Mouse (Mus musculus) c-Kit-positive CD71-positive TER-119-negative erythroid progenitor cells, embryonic 14.5 days (primary cell): ENCODE measurements at regions not wholly inside any gene's neighbourhood (a gene's known extent, or its start where the extent isn't known, plus 50 kb on each side); places are given as distances from the start of the nearest gene placed in this dataset.

Experiments used
- DNase-seq: peaks from one replicate; pipeline ENCODE4 v3.0.0-alpha.2; 2013; ENCODE audit warnings: low read depth

DNA sequence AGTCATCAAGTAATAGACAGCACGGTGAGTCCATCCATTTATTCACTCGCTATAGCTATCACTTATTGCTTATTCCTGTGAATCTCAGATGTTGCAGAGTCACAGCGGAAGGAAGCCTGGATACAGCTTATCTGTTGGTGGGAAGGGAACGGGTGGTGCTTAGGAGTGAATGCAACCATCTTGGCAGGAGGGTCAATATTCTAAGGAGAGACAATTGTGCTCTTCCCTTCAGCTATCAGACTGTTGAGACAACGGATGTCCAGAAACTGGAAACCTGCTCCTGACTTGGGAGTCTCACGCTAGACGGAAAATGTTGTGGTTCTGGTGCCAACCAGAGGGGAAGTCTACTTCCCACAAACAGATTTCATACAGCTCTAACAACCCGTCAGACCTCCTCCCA, 103.7 kb upstream of the Kit start:
- DNase-seq = no peak

DNA sequence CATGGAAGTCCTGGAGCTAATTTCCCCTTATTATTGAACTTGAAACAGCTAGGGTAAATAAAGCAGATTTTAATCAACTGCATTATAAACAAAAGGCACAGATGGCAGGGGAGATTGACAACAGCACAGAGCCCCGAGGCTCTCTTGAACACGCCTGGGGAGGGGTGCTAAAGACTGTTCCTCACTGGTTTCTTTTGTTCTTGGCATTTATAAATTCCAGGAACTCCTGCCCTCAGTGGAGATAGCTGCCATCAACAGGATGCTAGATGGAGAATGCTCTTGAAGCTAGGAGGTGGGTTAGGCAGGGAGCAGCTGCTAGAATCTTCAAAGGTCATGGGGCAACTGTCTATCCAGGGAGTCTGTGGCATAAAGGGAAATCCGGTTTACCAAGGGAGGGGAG, 102.2 kb upstream of the Kit start:
- no peak for DNase-seq

DNA sequence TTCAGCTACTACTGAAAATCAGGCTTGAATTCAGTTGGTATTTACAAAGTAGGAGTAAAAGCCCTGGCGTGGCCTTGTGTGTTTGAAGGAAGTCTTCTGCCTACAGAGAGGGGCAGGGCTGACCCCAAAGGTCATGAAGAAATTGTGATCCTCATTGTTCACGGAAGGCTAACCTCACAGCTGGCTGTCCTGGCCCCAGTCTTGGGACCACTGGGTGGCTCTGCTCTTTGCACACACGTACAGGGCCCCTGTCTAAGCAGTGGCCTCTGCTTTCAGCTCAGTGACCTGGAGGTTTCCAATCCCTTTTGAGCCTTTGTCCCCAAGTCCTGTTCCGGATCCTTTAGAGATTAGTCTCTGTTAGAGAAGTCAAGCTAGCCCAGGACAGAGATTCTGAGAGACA, 99.3 kb upstream of the Kit start:
- DNase-seq = no peak

DNA sequence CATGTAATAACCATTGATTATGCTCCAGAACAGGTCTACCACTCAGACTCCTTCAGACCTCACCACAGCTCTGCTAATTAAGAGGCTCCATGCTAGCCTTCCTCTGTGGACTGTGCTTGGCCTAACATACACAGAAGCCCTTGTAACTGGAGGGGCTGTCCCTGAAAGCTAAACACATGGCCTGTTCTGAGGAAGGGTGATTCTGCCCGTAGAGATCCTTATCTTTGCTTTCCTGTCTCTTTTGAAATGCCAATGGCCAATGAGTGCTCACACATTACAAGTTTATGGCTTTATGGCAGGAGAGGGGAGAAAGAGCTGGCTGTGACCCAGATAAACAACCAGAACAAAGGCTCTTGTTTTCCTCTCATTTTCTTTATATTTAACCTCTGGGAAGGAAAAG, 96.2 kb upstream of the Kit start:
- DNase-seq = no peak

DNA sequence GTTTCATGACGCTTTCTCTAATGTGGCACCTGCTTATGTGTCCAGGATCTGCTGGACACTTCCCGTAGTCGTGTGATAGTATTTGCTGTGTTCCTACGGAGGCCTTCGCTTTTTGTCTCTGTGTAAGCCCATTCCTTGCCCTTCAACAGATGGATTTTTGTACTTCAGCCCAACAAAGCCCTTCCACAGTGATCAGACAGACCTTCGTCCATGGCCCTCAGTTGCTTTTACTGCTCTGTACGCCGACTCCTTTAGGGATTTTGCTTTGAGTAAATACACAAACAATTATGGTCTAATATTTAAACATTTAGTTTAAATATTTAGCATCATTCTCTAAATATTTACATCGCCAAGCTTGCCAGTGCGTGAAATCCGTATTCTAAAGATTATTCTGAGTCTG, 95.6 kb upstream of the Kit start:
- DNase-seq = no peak

DNA sequence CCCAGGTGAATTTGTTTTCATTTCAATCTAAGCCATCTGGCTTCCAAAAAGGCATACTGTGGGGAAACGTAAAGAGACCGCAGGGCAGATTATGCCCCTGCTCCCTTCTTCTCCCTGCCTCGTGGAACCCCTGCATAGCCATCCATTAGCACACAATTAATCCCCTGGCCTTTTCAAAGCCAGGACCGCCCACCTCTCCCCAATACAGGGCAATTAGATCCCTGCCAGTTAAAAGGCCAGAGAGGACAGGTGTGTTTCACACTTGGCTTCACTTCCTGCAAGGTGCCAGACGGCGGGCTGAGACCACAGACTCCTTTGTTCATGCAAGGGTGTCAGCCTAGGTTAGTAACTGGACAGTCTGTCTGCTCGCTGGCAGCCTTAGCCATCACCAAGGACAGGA, 93.1 kb upstream of the Kit start:
- DNase-seq = no peak

DNA sequence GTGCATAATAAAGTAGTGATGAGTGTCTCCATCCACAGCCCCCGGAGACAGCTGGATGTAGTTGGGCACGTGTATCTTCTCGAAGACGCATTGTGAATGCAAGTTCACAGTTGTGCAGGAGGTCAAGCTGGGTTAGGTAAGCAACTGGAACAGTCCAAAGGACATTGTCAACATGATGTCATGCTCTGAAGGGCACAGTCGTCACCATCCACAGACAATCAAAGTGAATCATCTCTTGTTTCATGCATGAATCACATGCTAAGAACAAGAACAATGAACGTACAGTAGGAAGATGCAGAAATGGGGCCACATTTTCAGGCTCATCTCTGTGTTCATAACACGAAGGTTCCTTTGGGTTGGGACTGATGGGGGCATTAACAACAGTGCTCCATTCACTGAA, 90.4 kb upstream of the Kit start:
- DNase-seq = no peak

DNA sequence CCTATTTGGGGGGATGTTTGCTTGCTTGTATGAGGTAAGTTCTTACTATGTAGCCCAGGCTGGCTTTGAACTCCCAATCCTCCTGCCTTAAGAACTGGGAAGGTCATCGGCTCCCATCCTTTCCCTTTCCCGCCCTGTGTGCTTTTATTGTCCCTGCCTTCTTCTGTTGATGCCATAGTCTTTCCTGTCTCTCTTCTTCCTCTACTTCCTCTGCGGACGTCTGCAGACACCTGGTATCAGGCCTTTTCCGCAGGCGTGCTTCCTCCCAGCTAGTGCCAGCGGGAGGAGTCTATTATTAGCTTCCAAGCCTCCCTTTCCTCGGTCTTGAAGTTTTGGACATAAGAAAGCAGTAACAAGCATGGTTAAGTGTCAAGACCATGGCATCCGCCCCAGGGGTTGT, 83.9 kb upstream of the Kit start:
- DNase-seq = no peak

DNA sequence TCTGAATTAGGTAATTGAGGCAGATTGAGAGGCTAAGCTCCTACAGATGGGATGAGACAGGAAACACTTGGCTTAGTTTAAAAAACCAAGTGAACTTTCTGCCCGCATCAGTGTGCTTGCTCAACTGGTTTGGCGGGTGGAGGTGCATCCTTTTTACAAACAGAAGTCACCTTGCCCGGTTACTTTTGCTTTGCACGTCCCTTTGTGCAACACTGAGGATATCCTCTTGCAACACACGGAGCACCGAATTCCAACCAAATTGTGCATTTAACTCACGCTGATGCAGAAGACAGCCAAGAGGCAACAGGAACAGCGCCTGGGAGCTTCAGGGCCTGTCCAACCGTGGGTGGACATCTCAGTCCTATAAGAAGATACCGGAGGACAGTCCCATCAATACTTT, 80.6 kb upstream of the Kit start:
- DNase-seq = no peak

DNA sequence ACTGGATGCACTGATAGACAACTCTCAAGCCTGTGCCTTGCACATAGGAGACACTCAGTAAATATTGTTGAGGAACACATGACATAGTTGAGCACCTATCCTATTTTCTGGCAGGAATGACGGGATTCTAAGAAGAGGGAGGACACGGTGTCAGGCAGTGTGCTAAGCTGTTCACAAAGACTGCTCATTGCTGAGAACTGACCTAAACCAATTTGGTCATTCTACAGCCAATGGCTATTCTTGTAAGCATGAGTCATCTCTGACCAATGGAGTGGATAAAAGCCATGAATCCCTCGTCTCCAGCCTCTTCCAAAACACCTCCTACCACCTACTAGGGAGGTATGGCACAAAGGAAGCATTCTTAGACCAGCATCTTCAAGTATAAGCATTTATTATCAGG, 75.7 kb upstream of the Kit start:
- no peak for DNase-seq

DNA sequence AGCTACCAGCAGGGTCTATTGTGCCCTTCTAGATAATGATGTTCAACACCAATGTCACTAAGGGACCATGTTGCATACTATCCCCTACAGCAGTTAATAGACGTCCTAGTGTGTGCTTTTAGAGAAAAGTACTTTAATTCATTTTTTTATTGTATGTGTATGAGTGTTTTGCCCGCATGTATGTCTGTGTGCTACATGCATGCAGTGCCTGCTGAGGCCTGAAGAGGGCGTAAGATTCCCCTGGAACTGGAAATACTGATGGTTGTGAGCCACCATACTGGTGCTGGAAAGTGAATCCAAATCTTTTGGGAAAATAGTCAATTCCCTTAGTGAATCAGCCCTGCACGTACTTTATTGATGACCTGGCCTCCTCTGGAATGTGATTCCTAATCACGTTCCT, 75.0 kb upstream of the Kit start:
- DNase-seq = no peak

DNA sequence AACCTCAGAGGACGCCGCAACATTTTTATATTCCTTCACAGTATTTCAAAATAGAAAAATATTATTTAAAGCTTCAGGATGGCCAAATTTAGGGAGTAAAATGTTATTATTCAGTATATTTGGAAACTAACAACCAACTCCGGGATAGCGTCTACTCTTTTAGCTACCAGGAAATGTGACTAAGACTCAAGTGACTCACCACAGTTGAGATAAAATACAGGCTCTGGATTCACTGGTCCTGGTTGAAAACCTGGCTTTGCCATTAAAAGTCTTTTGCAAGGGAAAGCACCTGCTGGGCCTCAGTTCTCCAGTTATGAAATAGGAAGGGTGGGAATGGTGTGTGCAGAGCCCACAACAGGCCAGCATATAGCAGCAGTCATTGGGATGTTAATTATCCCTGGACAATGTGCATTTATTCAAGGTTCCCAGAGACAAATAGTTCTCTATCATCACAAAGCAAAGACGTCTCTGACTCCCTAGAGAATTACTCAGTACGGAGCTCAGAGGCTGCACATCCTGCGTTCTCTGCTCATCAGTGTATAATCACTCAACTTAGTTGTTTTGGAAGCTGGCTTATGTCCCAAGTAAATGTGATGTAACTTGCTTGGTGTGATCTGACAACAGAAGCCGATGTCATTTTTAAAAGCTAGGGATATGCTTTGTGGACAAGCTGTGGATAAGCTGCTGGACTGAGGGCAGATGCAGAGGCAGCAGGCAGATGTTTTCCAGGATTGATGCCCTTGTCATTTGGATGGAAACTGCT, 73.9 kb upstream of the Kit start:
- no peak for DNase-seq

DNA sequence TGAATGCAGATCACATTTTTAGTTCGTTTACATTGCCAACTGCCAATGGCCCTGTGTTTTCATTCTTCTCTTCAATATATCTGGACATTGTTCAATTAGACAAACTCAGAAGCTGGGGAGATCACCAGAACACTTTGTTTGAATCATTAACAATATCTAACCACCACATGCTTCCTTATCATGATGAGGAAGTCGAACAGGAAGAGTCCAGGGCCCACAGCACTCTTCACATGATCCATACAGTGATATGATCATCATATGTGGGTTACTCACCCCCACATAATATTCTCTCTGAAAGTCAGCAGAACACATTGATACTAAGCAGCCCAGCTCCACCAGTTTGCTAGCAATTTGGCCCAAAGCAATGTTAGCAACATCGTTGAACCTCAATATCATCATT, 71.0 kb upstream of the Kit start:
- DNase-seq = no peak

DNA sequence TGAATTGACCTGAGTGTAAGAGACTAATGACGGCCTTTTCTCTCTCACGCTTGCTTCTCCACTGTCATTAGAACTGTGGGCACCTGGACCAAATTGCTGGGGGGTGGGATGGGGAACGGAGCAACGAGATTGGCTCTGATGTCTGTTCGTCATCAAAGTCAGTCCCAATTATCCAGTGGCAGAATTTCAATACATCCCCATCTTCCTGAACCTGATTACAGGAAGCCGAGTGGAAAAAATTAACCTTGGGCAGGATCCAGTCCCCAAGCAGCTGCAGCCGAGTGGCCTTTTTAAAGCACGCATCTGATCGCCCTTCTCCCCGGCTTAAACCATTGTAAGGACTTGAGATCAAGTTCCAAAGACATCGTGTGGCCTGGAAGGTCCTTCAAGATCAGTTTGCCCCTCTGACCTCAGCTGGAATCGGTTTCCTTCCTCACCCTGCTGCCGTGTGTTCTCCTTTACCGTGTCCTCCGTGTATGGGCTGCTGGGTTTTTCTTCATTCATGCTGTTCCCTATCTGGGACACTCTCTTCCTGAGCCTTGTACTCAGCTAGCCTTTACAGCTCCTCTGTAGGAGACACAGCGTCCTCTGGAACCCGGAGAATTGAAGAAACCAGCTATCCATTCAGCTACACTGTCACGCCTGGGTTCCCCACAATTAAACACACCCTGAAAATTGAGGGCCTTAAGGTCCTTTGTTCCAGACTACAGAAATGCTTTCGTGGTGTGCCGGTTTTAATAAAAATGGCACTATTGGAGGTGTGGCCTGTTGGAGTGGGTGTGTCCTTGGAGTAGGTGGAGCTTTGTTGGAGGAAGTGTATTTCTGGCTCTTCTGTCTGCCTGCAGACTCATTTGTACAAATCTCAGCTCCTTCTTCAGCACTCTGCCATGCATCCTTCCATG, 61.9 kb upstream of the Kit start:
- DNase-seq = no peak

DNA sequence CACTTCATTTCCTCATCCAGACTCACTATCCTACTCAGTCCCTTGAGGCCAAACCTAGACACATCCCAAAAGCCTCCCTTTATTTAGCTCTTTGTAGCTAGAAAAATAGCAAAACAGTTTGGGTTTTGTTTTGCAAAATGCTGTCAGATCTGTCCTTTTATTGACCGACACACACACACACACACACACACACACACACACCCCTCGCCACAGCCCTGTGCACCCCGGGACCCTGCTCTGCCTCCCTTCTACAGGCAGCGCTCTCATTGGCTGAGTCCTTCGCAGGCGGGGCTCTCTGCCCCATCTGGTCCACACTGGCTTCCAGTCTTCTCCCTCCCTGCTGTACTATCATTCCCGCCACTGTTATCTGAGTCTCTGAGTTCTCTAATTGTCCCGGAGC, 56.5 kb upstream of the Kit start:
- DNase-seq = no peak

DNA sequence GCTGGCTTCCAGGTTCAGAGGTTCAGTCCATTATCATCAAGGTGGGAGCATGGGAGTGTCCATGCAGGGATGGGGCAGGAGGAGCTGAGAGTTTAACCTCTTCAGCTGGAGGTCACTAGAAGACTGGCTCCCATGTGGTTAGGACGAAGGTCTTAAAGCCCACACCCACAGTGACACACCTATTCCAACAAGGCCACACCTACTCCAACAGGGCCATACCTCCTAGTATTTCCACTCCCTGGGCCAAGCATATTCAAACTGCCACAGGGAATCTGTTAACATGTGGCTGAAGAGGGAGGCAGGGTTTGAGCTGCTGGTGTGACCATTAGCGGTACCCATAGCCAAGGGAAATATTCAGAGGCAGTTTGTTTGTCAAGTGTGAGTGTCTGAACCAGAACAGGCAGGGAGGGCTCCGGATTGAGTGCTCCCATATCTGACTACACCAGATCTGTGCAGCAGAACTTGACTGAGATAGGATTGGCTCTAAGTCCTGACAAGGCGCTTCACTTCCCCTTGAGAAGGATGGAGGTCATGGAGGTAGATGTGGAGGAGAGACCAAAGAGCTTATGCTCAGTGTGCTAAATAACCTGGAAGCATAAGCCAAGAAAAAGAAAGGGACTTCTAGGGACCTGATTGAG, 51.6 kb upstream of the Kit start:
- DNase-seq = no peak
